Mouse (Mus musculus): Measurements from ENCODE around the gene Rab9.

DNA sequence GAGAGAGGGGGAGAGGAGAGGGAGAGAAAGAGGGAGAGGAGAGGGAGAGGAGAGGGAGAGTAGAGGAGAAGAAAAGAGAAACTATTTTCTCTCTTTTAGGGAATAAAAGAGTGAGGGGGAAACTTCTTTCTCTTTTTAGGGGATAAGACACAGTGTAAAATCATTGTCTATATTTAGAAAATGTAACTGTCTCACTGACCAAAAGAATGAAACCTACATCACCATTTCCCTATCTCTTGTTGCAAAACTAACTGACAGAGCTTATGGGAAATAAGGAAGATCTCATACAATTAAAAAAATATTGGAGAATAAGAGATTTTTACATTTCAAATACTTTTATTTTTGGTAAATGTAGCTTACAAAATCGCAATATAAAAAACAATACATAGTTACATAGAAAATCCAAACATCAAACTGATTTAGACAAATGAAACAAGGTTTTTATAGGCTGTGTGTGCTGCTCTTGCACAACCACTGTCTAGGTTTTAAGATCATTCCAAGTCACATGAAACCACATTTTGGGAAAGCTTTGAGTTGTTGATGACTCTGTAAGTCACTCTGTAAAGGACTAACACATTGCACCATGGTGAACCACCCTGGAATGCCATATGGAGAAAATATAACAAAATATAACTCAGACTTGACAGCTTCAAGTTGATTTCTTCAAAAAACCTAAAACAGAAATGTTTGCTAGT, 20.0 kb upstream of the Rab9 start:
- no peak for TF ChIP-seq CTCF (IDR thresholded peaks at IDR 0.05; ENCODE audit: low read depth)
- no peak for TF ChIP-seq EP300 (IDR thresholded peaks at IDR 0.05; ENCODE audit: low read depth)

Data from liver, postnatal 0 days (tissue).